Mouse (Mus musculus) embryonic facial prominence, embryonic 13.5 days (tissue): ENCODE measurements around the gene Kctd19. TPM values are rescaled to one million over a fixed set of nuclear protein-coding genes. Genes with fewer than 3 reads are reported as not detected.

Experiments used
- ATAC-seq: fragments of 200-750 bp; cut with Nextera tagmentation; 2 replicates; pipeline ENCODE4 v1.8.0; 2017; ENCODE audit warnings: low read depth; ENCODE audit not compliant: insufficient number of reproducible peaks, insufficient read depth, low FRiP score, low TSS enrichment
- H3K27ac ChIP-seq: fragments of 300-500 bp; sonication (generic); 2 replicates; pipeline ENCODE4 v1.5.1; 2015; ENCODE audit warnings: moderate library complexity, mild to moderate bottlenecking, inconsistent platforms
- H3K27me3 ChIP-seq: fragments of 300-500 bp; sonication (generic); 2 replicates; pipeline ENCODE4 v1.6.1; 2015; ENCODE audit warnings: mild to moderate bottlenecking, inconsistent platforms
- H3K36me3 ChIP-seq: fragments of 300-500 bp; sonication (generic); 2 replicates; pipeline ENCODE4 v1.6.1; 2015; ENCODE audit warnings: mild to moderate bottlenecking, inconsistent platforms
- H3K4me1 ChIP-seq: fragments of 300-500 bp; sonication (generic); 2 replicates; pipeline ENCODE4 v1.6.1; 2015; ENCODE audit warnings: inconsistent platforms
- H3K4me2 ChIP-seq: fragments of 300-500 bp; sonication (generic); 2 replicates; pipeline ENCODE4 v1.6.1; 2015; ENCODE audit warnings: moderate library complexity, mild to moderate bottlenecking, inconsistent platforms
- H3K4me3 ChIP-seq: fragments of 300-500 bp; sonication (generic); 2 replicates; pipeline ENCODE4 v1.5.1; 2015; ENCODE audit warnings: mild to moderate bottlenecking, inconsistent platforms
- H3K9ac ChIP-seq: fragments of 300-500 bp; sonication (generic); 2 replicates; pipeline ENCODE4 v1.6.1; 2015; ENCODE audit warnings: mild to moderate bottlenecking, inconsistent platforms
- H3K9me3 ChIP-seq: fragments of 300-500 bp; sonication (generic); 2 replicates; pipeline ENCODE4 v1.6.1; 2016; ENCODE audit warnings: inconsistent platforms
- WGBS: fragments of 180-500 bp; shearing (Covaris S2); methylation state at CpG from one replicate; pipeline ENCODE4 v1.1.7; 2015; ENCODE audit warnings: mixed read lengths; 5-methylcytosine and 5-hydroxymethylcytosine counted together
- polyA plus RNA-seq: library from polyadenylated mRNA; unstranded; fragments of >200 nt; fragmentation: Nextera tagmentation; extraction: Ambion mirVana; gene quantifications from 2 replicates; pipeline ENCODE4 v1.2.1, GENCODE M21; 2015

Gene Kctd19
- polyA plus RNA-seq, 1 experiment from 2014 or later = not detected

GRCm38 (mm10) chr8:105343791-105344574 is 69.3 kb downstream of the Kctd19 start:
- Histone ChIP-seq H3K4me3 (no peak overlapping the region), H3K36me3 (0 out of 2 replicates have a peak, but pooled peaks cover 4% of the 10 kb centered on the region), H3K27ac (no peak overlapping the region), H3K9ac (0 out of 2 replicates have a peak overlapping the region, but pooled peaks have one; percentile 2), H3K4me1 (peaks cover 42% of the 10 kb centered on the region), H3K9me3 (no peaks in the 10 kb centered on the region), H3K4me2 (no peak overlapping the region), H3K27me3 (no peaks in the 10 kb centered on the region; the same call in 1 of the 2 replicates)
- no peak for ATAC-seq
- WGBS = 65% methylated on average over 8 of the region's 8 CpGs

GRCm38 (mm10) chr8:105342768-105343167 is 70.5 kb downstream of the Kctd19 start:
- H3K27ac ChIP-seq = no peak overlapping the region
- no peaks in the 10 kb centered on the region for H3K27me3 ChIP-seq

GRCm38 (mm10) chr8:105341399-105341798 is 71.9 kb downstream of the Kctd19 start:
- peaks cover 45% of the 10 kb centered on the region for H3K4me1 ChIP-seq
- no peaks in the 10 kb centered on the region for H3K9me3 ChIP-seq
- no peak overlapping the region for H3K4me3 ChIP-seq
- WGBS = 33% methylated on average over 8 of the region's 8 CpGs
- no peak overlapping the region; the same call in 1 of the 2 replicates for H3K27ac ChIP-seq
- peaks cover 21% of the 10 kb centered on the region for H3K36me3 ChIP-seq
- H3K27me3 ChIP-seq = no peaks in the 10 kb centered on the region
- ATAC-seq = no peak
- H3K9ac ChIP-seq = 0 out of 2 replicates have a peak overlapping the region, but pooled peaks have one; percentile 21
- no peak overlapping the region for H3K4me2 ChIP-seq

More at GRCm38 (mm10) chr8:105342768-105343167, 70.5 kb downstream of the Kctd19 start:
- Histone ChIP-seq H3K9ac (no peak overlapping the region), H3K9me3 (no peaks in the 10 kb centered on the region), H3K4me2 (no peak overlapping the region), H3K4me1 (peaks cover 49% of the 10 kb centered on the region), H3K4me3 (no peak overlapping the region), H3K36me3 (peaks cover 8% of the 10 kb centered on the region)
- WGBS = 71% methylated on average over 4 of the region's 4 CpGs
- no peak for ATAC-seq

- Histone ChIP-seq H3K36me3 (peaks cover 35% of the 10 kb centered on the region), H3K4me1 (peaks cover 31% of the 10 kb centered on the region)
- WGBS = 80% methylated on average over 6 of the region's 6 CpGs
Observed at GRCm38 (mm10) chr8:105339886-105340635, 73.2 kb downstream of the Kctd19 start.

GRCm38 (mm10) chr8:105338992-105339391 is 74.3 kb downstream of the Kctd19 start:
- peak overlapping the region; percentile 24; the same call in 1 of the 2 replicates for H3K4me2 ChIP-seq
- no peaks in the 10 kb centered on the region for H3K9me3 ChIP-seq
- peak overlapping the region; percentile 73; the same call in 1 of the 2 replicates for H3K27ac ChIP-seq
- H3K4me1 ChIP-seq = peaks cover 22% of the 10 kb centered on the region
- H3K27me3 ChIP-seq = no peaks in the 10 kb centered on the region
- WGBS = 22% methylated on average over 4 of the region's 4 CpGs
- peaks cover 45% of the 10 kb centered on the region for H3K36me3 ChIP-seq
- ATAC-seq = no peak
- peak overlapping the region; percentile 41 for H3K9ac ChIP-seq
- H3K4me3 ChIP-seq = no peak overlapping the region

More at GRCm38 (mm10) chr8:105339886-105340635, 73.2 kb downstream of the Kctd19 start:
- no peak overlapping the region; the same call in 1 of the 2 replicates for H3K27ac ChIP-seq
- H3K9ac ChIP-seq = no peak overlapping the region
- no peak overlapping the region for H3K4me2 ChIP-seq
- no peak for ATAC-seq
- no peaks in the 10 kb centered on the region for H3K27me3 ChIP-seq
- H3K9me3 ChIP-seq = no peaks in the 10 kb centered on the region
- no peak overlapping the region for H3K4me3 ChIP-seq

GRCm38 (mm10) chr8:105336373-105337130 is 76.8 kb downstream of the Kctd19 start:
- H3K27me3 ChIP-seq = no peaks in the 10 kb centered on the region
- no peak overlapping the region for H3K4me3 ChIP-seq
- H3K4me2 ChIP-seq = no peak overlapping the region
- no peak for ATAC-seq
- 56% methylated on average over 32 of the region's 32 CpGs for WGBS
- peaks cover 21% of the 10 kb centered on the region for H3K4me1 ChIP-seq
- no peaks in the 10 kb centered on the region for H3K9me3 ChIP-seq
- no peak overlapping the region for H3K27ac ChIP-seq
- H3K36me3 ChIP-seq = peaks cover 67% of the 10 kb centered on the region
- H3K9ac ChIP-seq = no peak overlapping the region

Other genes with a start within 250 kb of the Kctd19 start
- gene Cbfb, start 242.8 kb downstream of the Kctd19 start, polyA plus RNA-seq = 102 and 118 TPM in 2 replicates
- 24.5 and 26.6 TPM in 2 replicates for gene D230025D16Rik, start 188.4 kb downstream of the Kctd19 start, polyA plus RNA-seq
- gene B3gnt9, start 158.3 kb downstream of the Kctd19 start, polyA plus RNA-seq = 25.9 and 29.7 TPM in 2 replicates
- 22.8 and 24.7 TPM in 2 replicates for gene Tradd, start 148.9 kb downstream of the Kctd19 start, polyA plus RNA-seq
- gene Fbxl8, start 148.9 kb downstream of the Kctd19 start, polyA plus RNA-seq = 2.1 TPM in 2 replicates
- 0.13 and 0.22 TPM in 2 replicates for gene Hsf4, start 143.7 kb downstream of the Kctd19 start, polyA plus RNA-seq
- gene Nol3, start 137.4 kb downstream of the Kctd19 start, polyA plus RNA-seq = 1.8 and 2.8 TPM in 2 replicates
- 22.1 and 23.0 TPM in 2 replicates for gene 4931428F04Rik, start 123.6 kb downstream of the Kctd19 start, polyA plus RNA-seq
- 10.2 and 11.1 TPM in 2 replicates for gene Exoc3l, start 117.4 kb downstream of the Kctd19 start, polyA plus RNA-seq
- 78.9 and 81.7 TPM in 2 replicates for gene E2f4, start 115.8 kb downstream of the Kctd19 start, polyA plus RNA-seq
- 6.0 and 6.7 TPM in 2 replicates for gene Elmo3, start 107.9 kb downstream of the Kctd19 start, polyA plus RNA-seq
- 1.3 and 1.8 TPM in 2 replicates for gene Lrrc29, start 87.2 kb downstream of the Kctd19 start, polyA plus RNA-seq
- 121 TPM in 2 replicates for gene Tmem208, start 87.1 kb downstream of the Kctd19 start, polyA plus RNA-seq
- gene Fhod1, start 65.5 kb downstream of the Kctd19 start, polyA plus RNA-seq = 2.3 and 3.0 TPM in 2 replicates
- gene Slc9a5, start 64.7 kb downstream of the Kctd19 start, polyA plus RNA-seq = 5.9 and 6.0 TPM in 2 replicates
- 0.39 and 0.81 TPM in 2 replicates for gene Plekhg4, start 40.2 kb downstream of the Kctd19 start, polyA plus RNA-seq
- 0.22 TPM in 1 of 2 replicates, not detected in the other for gene Lrrc36, start 69 bp upstream of the Kctd19 start, polyA plus RNA-seq
- gene Tppp3, start 58.0 kb upstream of the Kctd19 start, polyA plus RNA-seq = 18.7 and 23.1 TPM in 2 replicates
- 52.2 and 53.3 TPM in 2 replicates for gene Zdhhc1, start 83.4 kb upstream of the Kctd19 start, polyA plus RNA-seq
- 0.87 and 1.1 TPM in 2 replicates for gene Hsd11b2, start 105.3 kb upstream of the Kctd19 start, polyA plus RNA-seq
- 78.4 and 80.4 TPM in 2 replicates for gene Atp6v0d1, start 152.5 kb upstream of the Kctd19 start, polyA plus RNA-seq
- 18.6 and 18.7 TPM in 2 replicates for gene Ripor1, start 191.8 kb upstream of the Kctd19 start, polyA plus RNA-seq
- gene Ctcf, start 223.1 kb upstream of the Kctd19 start, polyA plus RNA-seq = 136 and 146 TPM in 2 replicates
- gene Agrp, start 223.9 kb upstream of the Kctd19 start, polyA plus RNA-seq = 0.90 and 2.1 TPM in 2 replicates